Mouse (Mus musculus) kidney, adult 18-20 months (tissue): Measurements from ENCODE around the gene Clec4g.

Experiments used
- DNase-seq: peaks from one replicate; pipeline ENCODE4 v3.0.0; 2021

The Clec4g gene

GRCm38 (mm10) chr8:3678831-3679230, 41.6 kb downstream of the Clec4g start:
- no peak for DNase-seq

- no peak for DNase-seq
Measured at GRCm38 (mm10) chr8:3676993-3677579, 43.4 kb downstream of the Clec4g start.

GRCm38 (mm10) chr8:3676131-3676992, 44.1 kb downstream of the Clec4g start, which contains the start of gene Trappc5:
Gene Trappc5, plus strand, starts transcription at chr8:3676299.
- peak; percentile 96 for DNase-seq

GRCm38 (mm10) chr8:3674671-3675070, 45.8 kb downstream of the Clec4g start:
- no peak for DNase-seq

GRCm38 (mm10) chr8:3671980-3672491, 48.4 kb downstream of the Clec4g start, which contains the start of gene Fcor:
Gene Fcor, minus strand, starts transcription at chr8:3672362.
- DNase-seq = peak; percentile 90

GRCm38 (mm10) chr8:3670388-3670787, 50.1 kb downstream of the Clec4g start:
- DNase-seq = no peak

- no peak for DNase-seq
Measured at GRCm38 (mm10) chr8:3665507-3665906, 54.9 kb downstream of the Clec4g start, which contains the start of gene Mcemp1. Gene Mcemp1, plus strand, starts transcription at chr8:3665754.

GRCm38 (mm10) chr8:3664405-3664804, 56.0 kb downstream of the Clec4g start:
- no peak for DNase-seq

- no peak for DNase-seq
Measured at GRCm38 (mm10) chr8:3660889-3661288, 59.6 kb downstream of the Clec4g start.
